Mouse (Mus musculus) inflammation-experienced regulatory T-cells, adult 16 weeks (primary cell): Measurements from ENCODE around the gene Slc24a2. TPM values are rescaled to one million over a fixed set of nuclear protein-coding genes. Genes with fewer than 3 reads are reported as not detected.

Experiments used
- polyA plus RNA-seq: library from polyadenylated mRNA; unstranded; fragments of 100-300 nt; shearing (Covaris generic); gene quantifications from one replicate; pipeline ENCODE4 v1.2.1, GENCODE M21; 2017

The Slc24a2 gene
- polyA plus RNA-seq = not detected

GRCm38 (mm10) chr4:87229960-87230551 lies at the start of gene Slc24a2:
Gene Slc24a2 (minus strand): TSS chr4:87230477.

